Mouse (Mus musculus): ENCODE measurements at regions not wholly inside any gene's neighbourhood (a gene's known extent, or its start where the extent isn't known, plus 50 kb on each side); places are given as distances from the start of the nearest gene placed in this dataset.

GRCm38 (mm10) chr4:12369551-12369950 is 197.7 kb upstream of the Fam92a start:
- no peak for DNase-seq

- no peak for DNase-seq
Measured at GRCm38 (mm10) chr4:12356992-12357634, 185.3 kb upstream of the Fam92a start.

- DNase-seq: peak; percentile 2
Measured at GRCm38 (mm10) chr4:12353337-12353856, 181.6 kb upstream of the Fam92a start.

GRCm38 (mm10) chr4:12339236-12339635 is 167.4 kb upstream of the Fam92a start:
- DNase-seq: no peak

GRCm38 (mm10) chr4:12334832-12335587 is 163.2 kb upstream of the Fam92a start:
- DNase-seq: peak; percentile 4

- DNase-seq: peak; percentile 22
Measured at GRCm38 (mm10) chr4:12334429-12334828, 162.6 kb upstream of the Fam92a start.

GRCm38 (mm10) chr4:12316024-12316423 is 144.2 kb upstream of the Fam92a start:
- no peak for DNase-seq

- DNase-seq: no peak
Measured at GRCm38 (mm10) chr4:12308332-12308731, 136.5 kb upstream of the Fam92a start.

GRCm38 (mm10) chr4:12306618-12307565 is 135.1 kb upstream of the Fam92a start:
- peak; percentile 5 for DNase-seq

GRCm38 (mm10) chr4:12287079-12287686 is 115.4 kb upstream of the Fam92a start:
- no peak for DNase-seq

- DNase-seq: no peak
Measured at GRCm38 (mm10) chr4:12286391-12286790, 114.6 kb upstream of the Fam92a start.

GRCm38 (mm10) chr4:12285983-12286382 is 114.2 kb upstream of the Fam92a start:
- DNase-seq: no peak

GRCm38 (mm10) chr4:12277949-12278348 is 106.1 kb upstream of the Fam92a start:
- no peak for DNase-seq

- no peak for DNase-seq
Measured at GRCm38 (mm10) chr4:12273369-12273768, 101.6 kb upstream of the Fam92a start.

GRCm38 (mm10) chr4:12272914-12273313 is 101.1 kb upstream of the Fam92a start:
- DNase-seq: no peak

- no peak for DNase-seq
Measured at GRCm38 (mm10) chr4:12272378-12272777, 100.6 kb upstream of the Fam92a start.

- DNase-seq: no peak
Measured at GRCm38 (mm10) chr4:12263746-12264145, 91.9 kb upstream of the Fam92a start.

- DNase-seq: no peak
Measured at GRCm38 (mm10) chr4:12263197-12263596, 91.4 kb upstream of the Fam92a start.

GRCm38 (mm10) chr4:12247994-12248393 is 76.2 kb upstream of the Fam92a start:
- no peak for DNase-seq

- no peak for DNase-seq
Measured at GRCm38 (mm10) chr4:12246595-12246994, 74.8 kb upstream of the Fam92a start.

GRCm38 (mm10) chr4:12240941-12241571 is 69.2 kb upstream of the Fam92a start:
- no peak for DNase-seq

GRCm38 (mm10) chr4:12230731-12231130 is 58.9 kb upstream of the Fam92a start:
- no peak for DNase-seq
